Mouse (Mus musculus): ENCODE measurements around the gene Atp5l. TPM values are rescaled to one million over a fixed set of nuclear protein-coding genes. Genes with fewer than 3 reads are reported as not detected.

Gene Atp5l
- polyA plus RNA-seq, 1 experiment from 2014 or later = 1,071 TPM

GRCm38 (mm10) chr9:44905620-44906019 lies 14.9 kb downstream of the Atp5l start:
- Histone ChIP-seq H3K4me1 (replicated peaks; ENCODE audit: control insufficient read depth, insufficient read depth) (no peaks in the 10 kb centered on the region), H3K9ac (ENCODE audit: low read length) (no peak overlapping the region; the same call in 1 of the 2 replicates), H3K4me2 (replicated peaks; ENCODE audit: low read depth) (no peak overlapping the region), H3K36me3 (ENCODE audit: control insufficient read depth, insufficient read depth, low read length) (no peaks in the 10 kb centered on the region), H3K4me3 (ENCODE audit: low read depth, low read length) (no peak overlapping the region), H3K27ac (replicated peaks) (peak overlapping the region; percentile 56), H3K27me3 (ENCODE audit: control insufficient read depth, insufficient read depth, low read length) (no peaks in the 10 kb centered on the region), H3K9me3 (ENCODE audit: control insufficient read depth, low read length) (no peaks in the 10 kb centered on the region)
- WGBS = 32% methylated on average over 4 of the region's 4 CpGs
- ATAC-seq (ENCODE audit: low FRiP score, low TSS enrichment) = peak; percentile 61
- DNase-seq (ENCODE audit: low spot score) = peak; percentile 28
- TF ChIP-seq EP300 (optimal IDR thresholded peaks at IDR 0.05) = no peak
- no peak for TF ChIP-seq CTCF (IDR thresholded peaks at IDR 0.05; ENCODE audit: low read depth)

- 29% methylated on average over 5 of the region's 5 CpGs for WGBS
- Histone ChIP-seq H3K4me1 (replicated peaks; ENCODE audit: control insufficient read depth, insufficient read depth) (no peaks in the 10 kb centered on the region), H3K4me2 (replicated peaks; ENCODE audit: low read depth) (no peak overlapping the region), H3K9me3 (ENCODE audit: control insufficient read depth, low read length) (no peaks in the 10 kb centered on the region), H3K27ac (replicated peaks) (peak overlapping the region; percentile 56), H3K4me3 (ENCODE audit: low read depth, low read length) (no peak overlapping the region), H3K36me3 (ENCODE audit: control insufficient read depth, insufficient read depth, low read length) (no peaks in the 10 kb centered on the region), H3K27me3 (ENCODE audit: control insufficient read depth, insufficient read depth, low read length) (no peaks in the 10 kb centered on the region), H3K9ac (ENCODE audit: low read length) (no peak overlapping the region)
- TF ChIP-seq CTCF (IDR thresholded peaks at IDR 0.05; ENCODE audit: low read depth) (no peak), EP300 (optimal IDR thresholded peaks at IDR 0.05) (no peak)
- DNase-seq (ENCODE audit: low spot score) = peak; percentile 35
- peak; percentile 80 for ATAC-seq (ENCODE audit: low FRiP score, low TSS enrichment)
These were observed 15.6 kb downstream of the Atp5l start for GRCm38 (mm10) chr9:44904964-44905363.

- WGBS = 77% methylated on average over 4 of the region's 4 CpGs
- DNase-seq (ENCODE audit: low spot score) = no peak
These were observed 16.7 kb downstream of the Atp5l start for GRCm38 (mm10) chr9:44903856-44904255.

GRCm38 (mm10) chr9:44900402-44900801 lies 20.1 kb downstream of the Atp5l start:
- H3K4me3 ChIP-seq (ENCODE audit: low read depth, low read length) = no peak overlapping the region
- DNase-seq (ENCODE audit: low spot score) (no peak), ATAC-seq (ENCODE audit: low FRiP score, low TSS enrichment) (no peak)
- no peaks in the 10 kb centered on the region for H3K36me3 ChIP-seq (ENCODE audit: control insufficient read depth, insufficient read depth, low read length)
- 64% methylated on average over 4 of the region's 4 CpGs for WGBS
- TF ChIP-seq CTCF (IDR thresholded peaks at IDR 0.05; ENCODE audit: low read depth) (peak; percentile 59), EP300 (optimal IDR thresholded peaks at IDR 0.05) (no peak)
- H3K4me1 ChIP-seq (replicated peaks; ENCODE audit: control insufficient read depth, insufficient read depth) = no peaks in the 10 kb centered on the region
- no peaks in the 10 kb centered on the region for H3K9me3 ChIP-seq (ENCODE audit: control insufficient read depth, low read length)
- H3K9ac ChIP-seq (ENCODE audit: low read length) = no peak overlapping the region
- no peak overlapping the region for H3K4me2 ChIP-seq (replicated peaks; ENCODE audit: low read depth)
- no peaks in the 10 kb centered on the region for H3K27me3 ChIP-seq (ENCODE audit: control insufficient read depth, insufficient read depth, low read length)
- H3K27ac ChIP-seq (replicated peaks) = no peak overlapping the region

More at GRCm38 (mm10) chr9:44903856-44904255, 16.7 kb downstream of the Atp5l start:
- H3K27me3 ChIP-seq (ENCODE audit: control insufficient read depth, insufficient read depth, low read length) = no peaks in the 10 kb centered on the region
- no peaks in the 10 kb centered on the region for H3K4me1 ChIP-seq (replicated peaks; ENCODE audit: control insufficient read depth, insufficient read depth)
- no peak for ATAC-seq (ENCODE audit: low FRiP score, low TSS enrichment)
- H3K4me2 ChIP-seq (replicated peaks; ENCODE audit: low read depth) = no peak overlapping the region
- no peaks in the 10 kb centered on the region for H3K36me3 ChIP-seq (ENCODE audit: control insufficient read depth, insufficient read depth, low read length)
- H3K9me3 ChIP-seq (ENCODE audit: control insufficient read depth, low read length) = no peaks in the 10 kb centered on the region
- no peak for TF ChIP-seq CTCF (IDR thresholded peaks at IDR 0.05; ENCODE audit: low read depth)
- TF ChIP-seq EP300 (optimal IDR thresholded peaks at IDR 0.05) = no peak
- no peak overlapping the region for H3K4me3 ChIP-seq (ENCODE audit: low read depth, low read length)
- no peak overlapping the region for H3K27ac ChIP-seq (replicated peaks)
- no peak overlapping the region for H3K9ac ChIP-seq (ENCODE audit: low read length)

- H3K4me2 ChIP-seq (replicated peaks; ENCODE audit: low read depth) = no peak overlapping the region
- no peak overlapping the region for H3K9ac ChIP-seq (ENCODE audit: low read length)
- H3K9me3 ChIP-seq (ENCODE audit: control insufficient read depth, low read length) = no peaks in the 10 kb centered on the region
- DNase-seq (ENCODE audit: low spot score) (no peak), ATAC-seq (ENCODE audit: low FRiP score, low TSS enrichment) (no peak)
- H3K27me3 ChIP-seq (ENCODE audit: control insufficient read depth, insufficient read depth, low read length) = no peaks in the 10 kb centered on the region
- H3K27ac ChIP-seq (replicated peaks) = no peak overlapping the region
- H3K4me1 ChIP-seq (replicated peaks; ENCODE audit: control insufficient read depth, insufficient read depth) = no peaks in the 10 kb centered on the region
- TF ChIP-seq CTCF (IDR thresholded peaks at IDR 0.05; ENCODE audit: low read depth) = no peak
- no peak for TF ChIP-seq EP300 (optimal IDR thresholded peaks at IDR 0.05)
- no peaks in the 10 kb centered on the region for H3K36me3 ChIP-seq (ENCODE audit: control insufficient read depth, insufficient read depth, low read length)
- 50% methylated on average over 3 of the region's 3 CpGs for WGBS
- H3K4me3 ChIP-seq (ENCODE audit: low read depth, low read length) = no peak overlapping the region
These were observed 20.8 kb downstream of the Atp5l start for GRCm38 (mm10) chr9:44899716-44900115.

- H3K4me2 ChIP-seq (replicated peaks; ENCODE audit: low read depth) = no peak overlapping the region
- ATAC-seq (ENCODE audit: low FRiP score, low TSS enrichment) = no peak
- TF ChIP-seq EP300 (optimal IDR thresholded peaks at IDR 0.05) (no peak), CTCF (IDR thresholded peaks at IDR 0.05; ENCODE audit: low read depth) (peak; percentile 12; the same call in 1 of the 2 replicates)
- no peak overlapping the region for H3K27ac ChIP-seq (replicated peaks)
- no peak for DNase-seq (ENCODE audit: low spot score)
- no peaks in the 10 kb centered on the region for H3K9me3 ChIP-seq (ENCODE audit: control insufficient read depth, low read length)
- no peaks in the 10 kb centered on the region for H3K36me3 ChIP-seq (ENCODE audit: control insufficient read depth, insufficient read depth, low read length)
- H3K4me3 ChIP-seq (ENCODE audit: low read depth, low read length) = no peak overlapping the region
- no peaks in the 10 kb centered on the region for H3K4me1 ChIP-seq (replicated peaks; ENCODE audit: control insufficient read depth, insufficient read depth)
- no peaks in the 10 kb centered on the region for H3K27me3 ChIP-seq (ENCODE audit: control insufficient read depth, insufficient read depth, low read length)
- H3K9ac ChIP-seq (ENCODE audit: low read length) = no peak overlapping the region
- 51% methylated on average over 4 of the region's 4 CpGs for WGBS
These were observed 23.5 kb downstream of the Atp5l start for GRCm38 (mm10) chr9:44897024-44897423.

Data from stomach, postnatal 0 days (tissue).